Mouse (Mus musculus): Measurements from ENCODE around the gene Acvr1b. TPM values are rescaled to one million over a fixed set of nuclear protein-coding genes. Genes with fewer than 3 reads are reported as not detected.
A peak's percentile ranks its signal among the peaks of the same experiment; 100 is the strongest.

Gene Acvr1b
- polyA plus RNA-seq, 1 experiment from 2014 or later = 8.9 TPM

GRCm38 (mm10) chr15:101143494-101143893 is 30.4 kb upstream of the Acvr1b start:
- Histone ChIP-seq H3K4me3 (ENCODE audit: low read depth, low read length) (no peak overlapping the region), H3K36me3 (ENCODE audit: control insufficient read depth, insufficient read depth, low read length) (no peaks in the 10 kb centered on the region), H3K27me3 (ENCODE audit: control insufficient read depth, insufficient read depth, low read length) (no peaks in the 10 kb centered on the region), H3K4me2 (no peak overlapping the region), H3K9me3 (replicated peaks; ENCODE audit: control insufficient read depth, low read length) (no peaks in the 10 kb centered on the region), H3K4me1 (ENCODE audit: control insufficient read depth, insufficient read depth, low read length) (peaks cover 64% of the 10 kb centered on the region), H3K27ac (ENCODE audit: low read depth, low read length) (no peak overlapping the region), H3K9ac (ENCODE audit: low read depth, low read length) (no peak overlapping the region; the same call in 1 of the 2 replicates)
- WGBS (ENCODE audit: insufficient replicate concordance) = 18% methylated on average over 8 of the region's 8 CpGs
- ATAC-seq (replicated peaks; ENCODE audit: insufficient number of reproducible peaks, low FRiP score, low TSS enrichment) = no peak

GRCm38 (mm10) chr15:101144176-101144575 is 29.7 kb upstream of the Acvr1b start:
- peaks cover 62% of the 10 kb centered on the region for H3K4me1 ChIP-seq (ENCODE audit: control insufficient read depth, insufficient read depth, low read length)
- no peaks in the 10 kb centered on the region for H3K27me3 ChIP-seq (ENCODE audit: control insufficient read depth, insufficient read depth, low read length)
- H3K4me2 ChIP-seq = no peak overlapping the region
- no peak overlapping the region for H3K27ac ChIP-seq (ENCODE audit: low read depth, low read length)
- no peaks in the 10 kb centered on the region for H3K36me3 ChIP-seq (ENCODE audit: control insufficient read depth, insufficient read depth, low read length)
- no peak for ATAC-seq (replicated peaks; ENCODE audit: insufficient number of reproducible peaks, low FRiP score, low TSS enrichment)
- H3K9ac ChIP-seq (ENCODE audit: low read depth, low read length) = no peak overlapping the region
- no peak overlapping the region for H3K4me3 ChIP-seq (ENCODE audit: low read depth, low read length)
- 90% methylated on average over 5 of the region's 5 CpGs for WGBS (ENCODE audit: insufficient replicate concordance)
- H3K9me3 ChIP-seq (replicated peaks; ENCODE audit: control insufficient read depth, low read length) = no peaks in the 10 kb centered on the region

- Histone ChIP-seq H3K4me3 (ENCODE audit: low read depth, low read length) (no peak overlapping the region), H3K4me2 (no peak overlapping the region), H3K27ac (ENCODE audit: low read depth, low read length) (no peak overlapping the region), H3K9me3 (replicated peaks; ENCODE audit: control insufficient read depth, low read length) (no peaks in the 10 kb centered on the region), H3K4me1 (ENCODE audit: control insufficient read depth, insufficient read depth, low read length) (peaks cover 56% of the 10 kb centered on the region), H3K36me3 (ENCODE audit: control insufficient read depth, insufficient read depth, low read length) (no peaks in the 10 kb centered on the region), H3K27me3 (ENCODE audit: control insufficient read depth, insufficient read depth, low read length) (no peaks in the 10 kb centered on the region), H3K9ac (ENCODE audit: low read depth, low read length) (no peak overlapping the region)
- WGBS (ENCODE audit: insufficient replicate concordance) = 75% methylated on average over 8 of the region's 8 CpGs
- no peak for ATAC-seq (replicated peaks; ENCODE audit: insufficient number of reproducible peaks, low FRiP score, low TSS enrichment)
Measured at GRCm38 (mm10) chr15:101144779-101145178, 29.1 kb upstream of the Acvr1b start.

DNA sequence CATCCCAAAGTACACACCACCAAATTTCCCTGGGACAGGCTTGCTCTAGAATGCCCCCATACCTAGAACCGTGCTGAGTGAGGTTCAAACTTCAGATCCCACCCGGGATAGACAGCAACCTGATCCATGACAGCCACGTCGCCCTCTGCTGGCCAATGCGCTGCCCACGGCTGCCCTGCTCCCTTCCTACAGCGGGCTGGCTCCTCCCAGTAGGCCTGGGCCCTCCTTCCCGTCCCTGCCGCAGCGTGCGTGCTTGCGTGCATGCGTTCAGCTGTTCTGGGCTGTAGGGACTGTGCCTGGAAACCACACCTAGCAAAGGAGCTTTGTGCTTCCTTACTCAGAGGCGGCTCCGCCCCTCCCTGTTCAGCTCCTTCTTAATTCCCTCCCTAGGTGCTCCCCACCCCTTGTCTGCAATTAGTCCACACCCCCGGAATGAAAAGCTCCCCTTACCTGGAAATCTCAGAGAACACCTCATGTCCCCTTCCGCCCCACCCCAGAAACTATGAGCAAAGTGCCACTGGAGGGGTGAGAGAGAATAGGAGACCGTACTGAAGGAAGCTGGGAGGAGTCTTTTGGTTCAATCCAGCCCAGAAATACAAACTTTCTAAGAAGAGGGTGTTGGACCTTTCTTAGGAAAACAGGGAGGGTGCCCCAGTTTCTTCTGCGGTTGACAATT is 28.3 kb upstream of the Acvr1b start:
- 10% methylated on average over 19 of the region's 19 CpGs for WGBS (ENCODE audit: insufficient replicate concordance)

DNA sequence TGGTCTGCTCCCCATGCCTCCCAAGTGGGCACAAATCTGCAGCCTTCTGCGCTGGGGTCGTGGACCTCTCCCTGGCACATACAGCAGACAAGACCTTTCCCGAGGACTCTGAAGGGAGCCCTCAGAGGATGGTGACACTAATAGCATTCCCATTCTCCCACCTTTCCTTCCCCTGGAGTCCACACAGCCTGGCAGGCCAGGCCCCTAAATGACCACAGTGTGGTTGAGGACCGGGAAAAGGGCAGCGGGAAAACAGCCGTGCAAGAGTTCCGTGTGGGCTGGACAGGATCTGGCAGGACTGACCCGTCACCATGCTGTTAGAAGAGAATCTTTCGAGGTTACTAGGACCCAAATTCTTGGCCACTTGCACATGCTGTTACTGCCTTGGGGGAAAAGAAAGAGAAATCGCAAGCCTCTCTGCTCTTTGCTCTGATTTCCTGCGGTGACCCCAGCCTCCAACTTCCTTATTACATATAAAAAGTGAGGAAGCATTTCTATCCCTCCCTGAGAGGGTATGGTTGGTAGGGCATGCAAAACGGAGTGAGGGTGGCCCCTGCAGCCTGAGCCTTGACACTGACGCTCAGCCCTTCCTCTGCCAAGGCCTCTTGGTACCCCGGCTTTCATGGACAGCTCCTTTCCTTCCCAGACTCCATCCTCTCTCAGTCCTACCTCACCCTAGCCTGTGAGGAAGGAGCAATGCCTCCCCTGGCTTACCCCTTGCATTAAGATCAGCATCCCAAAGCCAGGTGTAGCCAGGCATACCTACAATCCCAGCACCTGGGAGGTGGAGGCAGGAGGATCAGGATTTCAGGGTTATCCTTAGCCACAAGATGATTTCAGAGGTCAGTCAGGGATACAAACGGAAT is 27.5 kb upstream of the Acvr1b start:
- ATAC-seq (replicated peaks; ENCODE audit: insufficient number of reproducible peaks, low FRiP score, low TSS enrichment) = no peak
- H3K27ac ChIP-seq (ENCODE audit: low read depth, low read length) = no peak overlapping the region; the same call in 1 of the 2 replicates
- H3K4me2 ChIP-seq = peak overlapping the region; percentile 44; the same call in 1 of the 2 replicates

More for the DNA sequence above, 28.3 kb upstream of the Acvr1b start:
- ATAC-seq (replicated peaks; ENCODE audit: insufficient number of reproducible peaks, low FRiP score, low TSS enrichment) = peak; percentile 80
- H3K4me1 ChIP-seq (ENCODE audit: control insufficient read depth, insufficient read depth, low read length) = peaks cover 49% of the 10 kb centered on the region
- H3K4me3 ChIP-seq (ENCODE audit: low read depth, low read length) = no peak overlapping the region
- no peak overlapping the region; the same call in 1 of the 2 replicates for H3K27ac ChIP-seq (ENCODE audit: low read depth, low read length)
- H3K27me3 ChIP-seq (ENCODE audit: control insufficient read depth, insufficient read depth, low read length) = no peaks in the 10 kb centered on the region
- no peaks in the 10 kb centered on the region for H3K36me3 ChIP-seq (ENCODE audit: control insufficient read depth, insufficient read depth, low read length)
- H3K9me3 ChIP-seq (replicated peaks; ENCODE audit: control insufficient read depth, low read length) = no peaks in the 10 kb centered on the region
- H3K9ac ChIP-seq (ENCODE audit: low read depth, low read length) = peak overlapping the region; percentile 63; the same call in 1 of the 2 replicates
- peak overlapping the region; percentile 55 for H3K4me2 ChIP-seq

DNA sequence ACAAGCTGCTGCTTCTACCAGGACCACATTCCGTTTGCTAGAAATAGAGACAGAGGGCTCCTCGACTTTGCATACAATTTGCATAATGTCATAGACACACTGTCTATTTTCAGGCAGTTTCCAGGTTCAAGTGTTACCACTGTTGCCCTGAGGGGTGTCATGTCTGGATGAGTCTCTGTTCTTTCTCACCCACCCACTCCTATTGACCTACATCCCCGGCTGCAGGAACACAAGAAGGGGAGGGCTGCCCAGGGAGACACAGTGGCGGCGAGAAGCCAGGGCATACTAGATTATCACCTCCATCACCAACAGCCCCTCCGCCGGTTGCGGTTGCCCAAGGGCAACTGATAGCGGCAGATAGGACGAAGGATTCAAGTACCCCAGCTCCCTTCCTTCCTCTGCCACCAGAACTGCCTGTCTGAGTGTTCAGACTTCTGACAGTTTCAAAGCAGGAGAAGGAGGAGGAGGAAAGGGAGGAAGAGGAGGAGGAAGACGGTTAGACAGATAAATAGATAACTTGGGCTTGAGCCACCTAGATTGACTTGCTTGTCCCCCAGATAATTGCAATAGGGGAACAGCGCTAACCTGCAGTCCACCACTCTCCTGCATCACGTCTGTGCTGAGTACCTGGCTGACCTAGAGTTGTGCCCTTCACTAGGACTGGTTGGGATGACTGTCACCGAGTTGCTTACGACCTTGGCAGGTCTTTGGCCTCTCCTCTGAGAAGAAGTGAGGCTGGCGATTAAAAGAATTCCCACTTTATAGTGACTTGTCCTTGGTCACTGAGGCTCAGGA is 26.6 kb upstream of the Acvr1b start:
- Histone ChIP-seq H3K9ac (ENCODE audit: low read depth, low read length) (peak overlapping the region; percentile 39; the same call in 1 of the 2 replicates), H3K4me2 (peak overlapping the region; percentile 44), H3K36me3 (ENCODE audit: control insufficient read depth, insufficient read depth, low read length) (no peaks in the 10 kb centered on the region), H3K9me3 (replicated peaks; ENCODE audit: control insufficient read depth, low read length) (no peaks in the 10 kb centered on the region), H3K27ac (ENCODE audit: low read depth, low read length) (peak overlapping the region; percentile 70), H3K4me1 (ENCODE audit: control insufficient read depth, insufficient read depth, low read length) (peaks cover 44% of the 10 kb centered on the region), H3K4me3 (ENCODE audit: low read depth, low read length) (no peak overlapping the region), H3K27me3 (ENCODE audit: control insufficient read depth, insufficient read depth, low read length) (no peaks in the 10 kb centered on the region)
- ATAC-seq (replicated peaks; ENCODE audit: insufficient number of reproducible peaks, low FRiP score, low TSS enrichment) = 0 out of 2 replicates have a peak, but pooled peaks have one; percentile 12
- WGBS (ENCODE audit: insufficient replicate concordance) = 27% methylated on average over 16 of the region's 16 CpGs

More for the DNA sequence above, 27.5 kb upstream of the Acvr1b start:
- Histone ChIP-seq H3K9ac (ENCODE audit: low read depth, low read length) (peak overlapping the region; percentile 63), H3K36me3 (ENCODE audit: control insufficient read depth, insufficient read depth, low read length) (no peaks in the 10 kb centered on the region), H3K27me3 (ENCODE audit: control insufficient read depth, insufficient read depth, low read length) (no peaks in the 10 kb centered on the region), H3K9me3 (replicated peaks; ENCODE audit: control insufficient read depth, low read length) (no peaks in the 10 kb centered on the region), H3K4me1 (ENCODE audit: control insufficient read depth, insufficient read depth, low read length) (peaks cover 44% of the 10 kb centered on the region), H3K4me3 (ENCODE audit: low read depth, low read length) (no peak overlapping the region)
- 53% methylated on average over 15 of the region's 15 CpGs for WGBS (ENCODE audit: insufficient replicate concordance)

- 0 out of 2 replicates have a peak, but pooled peaks have one; percentile 8 for ATAC-seq (replicated peaks; ENCODE audit: insufficient number of reproducible peaks, low FRiP score, low TSS enrichment)
- H3K4me1 ChIP-seq (ENCODE audit: control insufficient read depth, insufficient read depth, low read length) = peaks cover 41% of the 10 kb centered on the region
- WGBS (ENCODE audit: insufficient replicate concordance) = 6% methylated on average over 6 of the region's 6 CpGs
Measured at GRCm38 (mm10) chr15:101147910-101148273, 26.0 kb upstream of the Acvr1b start.

GRCm38 (mm10) chr15:101148604-101149003 is 25.3 kb upstream of the Acvr1b start:
- peaks cover 34% of the 10 kb centered on the region for H3K4me1 ChIP-seq (ENCODE audit: control insufficient read depth, insufficient read depth, low read length)
- H3K9me3 ChIP-seq (replicated peaks; ENCODE audit: control insufficient read depth, low read length) = no peaks in the 10 kb centered on the region
- ATAC-seq (replicated peaks; ENCODE audit: insufficient number of reproducible peaks, low FRiP score, low TSS enrichment) = no peak
- H3K27me3 ChIP-seq (ENCODE audit: control insufficient read depth, insufficient read depth, low read length) = no peaks in the 10 kb centered on the region
- no peak overlapping the region for H3K4me2 ChIP-seq
- H3K27ac ChIP-seq (ENCODE audit: low read depth, low read length) = peak overlapping the region; percentile 70; the same call in 1 of the 2 replicates
- WGBS (ENCODE audit: insufficient replicate concordance) = 60% methylated on average over 6 of the region's 6 CpGs
- no peak overlapping the region for H3K4me3 ChIP-seq (ENCODE audit: low read depth, low read length)
- no peak overlapping the region for H3K9ac ChIP-seq (ENCODE audit: low read depth, low read length)
- no peaks in the 10 kb centered on the region for H3K36me3 ChIP-seq (ENCODE audit: control insufficient read depth, insufficient read depth, low read length)

More at GRCm38 (mm10) chr15:101147910-101148273, 26.0 kb upstream of the Acvr1b start:
- peak overlapping the region; percentile 44 for H3K4me2 ChIP-seq
- peak overlapping the region; percentile 70 for H3K27ac ChIP-seq (ENCODE audit: low read depth, low read length)
- H3K9me3 ChIP-seq (replicated peaks; ENCODE audit: control insufficient read depth, low read length) = no peaks in the 10 kb centered on the region
- no peaks in the 10 kb centered on the region for H3K27me3 ChIP-seq (ENCODE audit: control insufficient read depth, insufficient read depth, low read length)
- H3K4me3 ChIP-seq (ENCODE audit: low read depth, low read length) = no peak overlapping the region
- no peak overlapping the region for H3K9ac ChIP-seq (ENCODE audit: low read depth, low read length)
- no peaks in the 10 kb centered on the region for H3K36me3 ChIP-seq (ENCODE audit: control insufficient read depth, insufficient read depth, low read length)
